Mouse (Mus musculus): ENCODE measurements at regions not wholly inside any gene's neighbourhood (a gene's known extent, or its start where the extent isn't known, plus 50 kb on each side); places are given as distances from the start of the nearest gene placed in this dataset.

DNA sequence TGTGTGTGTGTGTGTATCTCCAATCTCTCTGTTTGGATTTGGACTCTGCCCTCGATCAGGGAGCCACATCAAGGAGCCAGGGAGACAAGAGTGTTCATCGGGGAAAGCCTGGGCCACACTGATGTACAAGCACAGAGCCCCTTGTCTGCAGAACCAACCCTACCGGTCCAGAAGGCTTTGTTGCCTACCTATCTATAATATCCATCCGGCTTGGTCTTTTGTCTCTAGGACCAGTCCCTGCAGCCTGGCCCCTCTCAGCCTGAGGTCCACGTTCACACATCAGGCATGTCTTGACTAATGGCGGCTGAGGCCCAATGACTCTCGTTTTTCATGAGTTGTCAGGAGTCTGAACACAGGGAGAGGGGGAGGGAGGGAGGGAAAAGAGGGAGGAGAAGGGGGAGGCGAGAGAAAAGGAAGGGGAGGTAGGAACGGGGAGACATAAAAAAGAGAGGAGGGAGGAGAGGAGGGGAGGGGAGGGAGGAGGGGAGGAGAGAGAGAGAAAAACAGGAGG, 64.7 kb downstream of the Cmpk2 start:
- no peak for DNase-seq

DNA sequence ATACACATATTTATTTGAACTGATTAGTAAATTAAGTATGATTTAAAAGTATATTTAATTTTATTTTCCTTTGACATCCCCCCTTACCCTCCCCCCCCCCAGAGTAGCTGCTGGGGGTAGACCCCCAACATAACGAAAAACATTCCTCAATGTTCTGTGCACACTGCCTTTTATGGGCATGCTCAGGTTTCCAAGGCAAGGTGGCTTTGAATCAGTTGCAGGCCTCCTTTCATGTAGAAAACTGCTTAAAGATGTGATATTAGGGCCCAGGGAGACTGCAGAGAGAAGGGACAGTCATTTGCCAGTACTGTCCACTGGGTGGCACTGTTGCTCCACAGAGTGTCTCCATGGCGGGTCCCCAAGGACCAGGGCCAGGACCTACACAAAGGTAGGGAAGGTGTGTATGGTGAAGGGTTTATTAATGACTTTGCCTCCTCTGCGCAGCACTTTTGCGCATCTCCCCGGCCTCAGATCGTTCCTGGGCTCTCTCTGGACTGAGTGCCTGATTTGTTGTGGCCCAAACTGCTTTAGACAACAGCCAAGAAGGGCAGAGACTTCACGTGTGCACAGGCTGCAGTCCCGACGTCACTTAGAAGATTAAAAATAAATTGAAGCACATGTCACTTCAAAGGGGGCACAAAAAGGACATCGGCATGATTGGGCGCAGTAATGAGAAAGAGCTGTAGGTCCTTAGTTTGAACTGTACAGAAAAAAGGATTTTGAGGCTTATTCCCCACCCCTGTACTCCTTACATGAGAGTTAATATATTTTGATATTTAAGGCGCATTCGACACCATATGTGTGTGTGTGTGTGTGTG, 64.0 kb downstream of the Cmpk2 start:
- peak; percentile 56 for DNase-seq

DNA sequence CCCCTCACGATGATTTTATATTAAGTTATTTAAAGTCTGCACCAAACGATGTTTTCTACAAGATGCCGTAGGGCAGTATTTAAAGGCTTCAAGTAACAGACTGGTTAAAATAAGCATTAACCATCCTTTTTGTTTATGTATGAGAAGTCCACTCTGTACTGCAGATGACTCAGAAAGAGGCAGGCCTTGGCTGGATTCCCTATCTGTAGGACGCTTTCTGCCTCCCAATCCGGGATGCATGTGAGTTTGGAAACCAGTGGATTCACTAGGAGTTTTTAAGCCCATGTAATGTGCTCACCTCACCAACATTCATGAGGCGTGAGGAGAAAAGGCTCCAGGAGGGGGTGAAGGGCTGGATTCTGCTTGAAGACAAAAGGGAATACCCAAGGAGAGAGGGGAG, 63.1 kb downstream of the Cmpk2 start:
- no peak for DNase-seq
